Mouse (Mus musculus): ENCODE results near the gene Ankrd54.

DNA sequence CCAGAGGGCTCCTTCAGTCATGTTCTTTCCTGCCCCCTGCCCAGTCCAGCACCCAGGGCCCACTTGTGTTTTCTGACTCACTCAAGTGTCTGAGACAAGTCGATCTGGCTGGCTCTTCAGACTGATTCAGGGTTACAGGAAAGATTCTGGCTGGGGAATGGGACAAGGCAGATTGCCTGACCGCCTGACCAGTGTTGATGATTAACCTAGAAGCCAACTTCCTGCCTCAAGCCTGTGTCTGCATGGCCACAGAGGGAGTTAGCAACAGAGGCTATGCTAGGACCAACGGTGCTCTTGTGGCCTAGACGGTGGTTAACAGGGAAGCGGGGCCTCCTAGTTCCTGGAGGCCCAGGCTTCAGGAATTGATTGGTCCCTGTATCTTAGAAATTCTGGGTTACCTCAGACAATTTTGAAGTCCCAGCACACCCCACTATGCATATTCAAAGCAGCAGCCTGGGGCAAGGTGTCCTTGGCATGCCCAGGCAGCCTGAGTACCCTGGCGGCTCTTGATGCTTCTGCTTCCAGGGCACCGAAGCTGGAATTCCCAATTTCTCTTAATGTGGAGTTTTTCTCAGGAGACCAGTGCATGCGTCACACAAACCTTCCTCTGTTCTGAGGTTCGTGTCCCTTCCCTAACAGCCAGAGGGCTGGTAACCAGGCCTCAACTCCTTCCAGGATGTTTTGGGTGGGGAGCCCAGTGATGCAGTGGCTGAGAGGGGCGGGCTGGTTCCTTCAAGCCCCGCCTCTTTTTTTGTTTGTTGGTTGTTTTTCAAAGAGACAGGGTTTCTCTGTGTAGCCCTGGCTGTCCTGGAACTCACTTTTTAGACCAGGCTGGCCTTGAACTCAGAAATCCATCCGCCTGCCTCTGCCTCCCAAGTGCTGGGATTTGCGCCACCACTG is 11.0 kb downstream of the Ankrd54 start:
- TF ChIP-seq CTCF (IDR thresholded peaks at IDR 0.05; ENCODE audit: low read depth, low read length) (0 out of 2 replicates have a peak, but pooled peaks have one; percentile 0), POLR2A (IDR thresholded peaks at IDR 0.05; ENCODE audit: extremely low read depth, insufficient read depth, low read length) (0 out of 2 replicates have a peak, but pooled peaks have one; percentile 27)
